Mouse (Mus musculus): ENCODE measurements at regions not wholly inside any gene's neighbourhood (a gene's known extent, or its start where the extent isn't known, plus 50 kb on each side); places are given as distances from the start of the nearest gene placed in this dataset.

DNA sequence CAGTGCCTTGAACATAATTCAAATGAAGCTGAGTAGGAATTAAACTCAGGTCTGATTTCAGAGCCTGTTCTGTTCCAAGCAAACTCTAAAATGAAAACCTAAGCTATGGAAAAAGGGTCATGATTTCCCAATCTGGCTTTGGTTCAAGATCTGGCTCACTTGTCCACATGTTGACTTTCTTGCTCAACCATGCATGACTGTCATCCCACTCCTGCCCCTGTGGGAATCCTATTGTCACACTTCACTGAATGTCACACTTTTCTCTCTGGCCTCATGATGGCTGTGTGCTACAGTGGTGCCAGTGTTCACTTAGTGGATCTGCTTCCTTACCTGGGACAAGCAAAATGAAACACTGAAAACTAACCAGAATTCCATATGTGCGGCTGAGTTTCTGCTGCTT is 403.0 kb downstream of the Atp6ap1l start:
- POLR2A ChIA-PET = no interaction called here
- CTCF ChIA-PET = no interaction called here

DNA sequence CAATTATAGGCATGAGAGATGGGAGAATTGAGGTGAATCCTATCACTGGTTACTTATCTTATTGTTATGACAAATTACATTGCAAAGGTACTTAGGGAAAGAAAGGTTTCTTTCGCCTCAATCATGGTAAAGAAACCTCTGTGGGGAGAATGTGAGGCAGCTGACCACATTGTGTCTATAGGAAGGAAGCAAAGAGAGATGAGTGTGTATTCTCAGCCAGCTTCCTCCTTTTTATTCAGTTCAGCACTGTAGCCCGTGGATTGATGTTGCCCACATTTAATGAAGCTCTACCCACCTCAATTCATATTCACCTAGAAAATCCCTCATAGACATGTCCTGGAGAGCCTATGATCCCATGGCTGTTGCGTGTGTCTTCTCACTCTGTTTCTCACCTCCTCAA is 406.2 kb downstream of the Atp6ap1l start:
- POLR2A ChIA-PET = no interaction called here
- CTCF ChIA-PET = no interaction called here

DNA sequence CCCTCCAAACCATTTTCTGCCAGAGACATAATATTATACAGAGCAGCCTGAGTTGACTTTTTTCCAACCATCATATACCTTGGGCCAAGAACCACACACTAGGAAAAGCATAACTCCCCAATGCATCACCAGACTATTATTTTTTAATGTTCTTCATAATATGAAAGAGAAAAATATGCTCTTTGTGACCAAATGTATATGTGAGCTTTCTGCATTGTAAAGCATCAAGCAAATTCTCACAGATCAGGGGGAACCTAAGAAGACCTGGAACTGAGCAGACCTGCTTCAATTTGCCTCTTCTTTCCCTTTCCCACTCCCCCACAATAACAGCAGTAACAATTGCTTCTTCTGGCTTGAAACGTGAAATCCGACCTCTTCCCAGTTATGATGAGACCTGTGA is 407.6 kb downstream of the Atp6ap1l start:
- POLR2A ChIA-PET = no interaction called here
- CTCF ChIA-PET = no interaction called here

DNA sequence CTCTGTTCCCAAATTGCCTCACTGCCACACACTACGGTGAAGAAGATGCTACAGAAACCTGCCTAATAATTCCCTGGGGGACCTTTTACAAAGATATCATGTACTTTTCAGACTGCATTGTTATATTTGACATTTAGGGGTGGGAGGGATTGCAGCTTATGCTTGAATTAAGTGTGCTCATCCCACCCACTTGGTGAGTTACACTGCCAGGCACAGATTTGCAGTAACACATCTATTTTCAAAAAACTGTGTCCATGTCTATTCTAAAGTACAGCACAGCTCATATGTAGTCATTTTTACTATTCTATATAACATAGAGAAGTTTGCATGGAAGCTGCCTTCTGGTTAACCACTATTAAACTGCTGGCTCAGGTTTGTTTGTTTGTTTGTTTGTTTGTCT is 404.3 kb upstream of the Xrcc4 start:
- ChIA-PET CTCF (no interaction called here), POLR2A (no interaction called here)

DNA sequence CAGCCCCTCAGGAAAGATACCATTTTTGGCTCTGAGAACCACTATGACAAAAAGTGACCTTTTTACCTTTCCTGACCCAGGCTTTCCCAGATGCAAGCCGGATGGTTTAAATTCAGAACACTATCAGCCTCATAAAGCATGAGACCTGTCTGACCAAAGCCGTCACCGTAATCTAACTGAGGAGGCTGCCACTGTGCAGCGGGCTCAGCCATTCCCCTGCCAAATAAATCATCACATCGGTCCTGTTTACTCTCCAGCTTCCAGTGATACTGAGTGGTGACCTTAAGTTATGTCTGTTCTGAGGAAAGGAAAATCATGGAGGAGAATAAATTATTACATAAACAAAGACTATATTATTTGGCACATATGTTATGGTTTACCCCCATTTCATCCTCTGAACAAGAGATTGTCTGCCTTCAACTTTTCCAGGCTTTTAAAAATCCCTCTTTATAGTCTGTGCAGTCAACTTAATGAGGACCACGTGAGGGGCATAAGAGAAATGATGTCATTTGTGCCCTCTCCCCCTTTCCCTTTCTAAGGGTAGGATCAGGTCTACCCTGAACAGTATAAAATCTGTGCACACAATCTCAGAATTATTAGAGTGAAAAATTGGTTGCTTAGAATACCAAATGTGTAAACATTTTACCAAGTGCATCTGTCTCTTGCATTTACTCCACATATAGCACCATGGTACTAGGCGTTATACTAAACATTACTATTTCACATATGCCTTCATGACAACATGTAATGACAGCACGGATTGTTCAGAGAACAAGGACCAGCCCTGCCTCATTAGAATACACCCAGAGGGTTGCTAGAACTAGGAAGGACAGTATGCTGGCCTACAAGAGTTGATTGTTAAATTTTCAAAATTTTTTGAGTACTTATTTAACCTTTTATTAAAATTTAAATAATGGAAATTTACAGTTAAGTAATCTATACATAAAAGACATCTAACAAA is 401.9 kb upstream of the Xrcc4 start:
- ChIA-PET POLR2A (no interaction called here), CTCF (no interaction called here)

DNA sequence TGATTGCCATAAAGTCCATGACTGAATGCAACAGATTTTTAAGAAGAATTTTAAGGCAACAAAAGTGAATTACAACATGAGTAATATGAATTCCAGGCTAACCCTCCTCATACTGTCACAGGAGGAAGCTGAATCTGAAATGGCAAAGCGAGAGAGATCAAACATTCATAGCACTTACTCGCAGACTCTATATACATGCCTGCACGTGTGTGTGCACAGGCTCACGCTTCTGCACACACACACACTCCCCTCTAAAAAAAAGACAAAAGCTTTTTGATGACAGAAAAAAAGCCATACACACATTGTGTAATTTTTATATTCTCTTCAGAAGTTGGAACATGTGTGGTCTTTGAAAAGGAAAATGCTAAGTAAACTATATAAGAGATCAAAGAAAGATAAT is 391.1 kb upstream of the Xrcc4 start:
- ChIA-PET CTCF (no interaction called here), POLR2A (no interaction called here)

DNA sequence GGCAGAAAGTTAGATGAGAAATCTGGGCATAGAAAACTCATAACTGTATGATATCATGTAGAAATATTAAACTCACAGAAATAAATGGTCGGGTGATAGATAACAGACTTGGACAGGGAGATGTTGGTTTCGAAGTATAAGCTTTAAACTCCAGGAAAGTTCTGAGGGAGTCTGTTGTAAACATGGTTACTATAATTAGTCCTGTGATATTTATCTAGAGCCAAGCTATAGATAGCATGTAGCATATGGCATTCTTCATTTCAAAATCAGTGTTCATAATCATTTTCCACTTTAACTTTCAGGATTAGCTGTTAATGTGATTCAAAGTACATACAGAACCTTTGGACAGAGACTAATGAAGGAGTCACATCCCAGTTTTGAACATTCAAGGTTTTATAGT is 387.5 kb upstream of the Xrcc4 start:
- CTCF ChIA-PET = interaction anchor here in 1 of 4 experiments (0.6 kb wide), 1 partner anchor 363 kb away, joined by 13 read pairs; no protein-coding TSS in a partner anchor
- POLR2A ChIA-PET = no interaction called here

DNA sequence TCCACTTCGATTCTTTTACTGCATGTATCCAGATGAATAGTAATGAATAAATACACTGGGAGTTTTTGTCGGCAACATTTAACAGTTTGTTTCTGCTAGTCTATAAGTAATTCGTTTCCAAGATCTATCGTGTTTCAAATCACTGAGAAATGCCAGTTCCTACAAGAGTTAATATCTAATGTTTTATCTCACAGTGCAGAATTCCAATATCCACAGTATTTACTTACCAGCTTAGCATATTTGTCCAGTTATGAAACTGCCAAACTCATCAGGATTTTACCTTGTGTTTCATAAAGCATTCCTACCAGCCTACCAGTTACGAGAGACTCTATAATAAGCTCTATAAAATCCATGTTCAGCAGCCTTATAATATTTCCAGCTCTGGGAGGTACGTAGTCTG is 385.1 kb upstream of the Xrcc4 start:
- CTCF ChIA-PET = no interaction called here
- POLR2A ChIA-PET = no interaction called here

DNA sequence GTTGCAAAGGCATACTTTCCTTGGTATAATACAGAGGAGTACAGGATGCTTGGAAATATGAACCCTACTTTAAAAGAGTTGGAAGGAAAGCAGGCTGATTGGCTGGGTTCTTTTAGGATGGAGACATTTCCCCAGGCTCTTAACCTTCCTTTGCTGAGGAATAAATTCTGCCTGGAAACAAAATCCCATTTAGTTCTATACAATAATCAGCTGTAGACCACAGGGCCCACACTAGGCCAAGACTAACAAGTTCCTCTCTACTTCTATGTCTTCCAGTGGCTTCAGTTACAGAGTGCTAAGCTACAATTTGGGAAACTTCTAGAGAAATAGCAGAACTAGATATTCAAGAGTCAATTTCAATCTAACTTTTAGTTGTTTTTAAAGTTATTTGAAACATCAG is 384.6 kb upstream of the Xrcc4 start:
- POLR2A ChIA-PET = no interaction called here
- CTCF ChIA-PET = interaction anchor here in 1 of 4 experiments (0.5 kb wide), 1 partner anchor 995 kb away, joined by 9 read pairs; no protein-coding TSS in a partner anchor

DNA sequence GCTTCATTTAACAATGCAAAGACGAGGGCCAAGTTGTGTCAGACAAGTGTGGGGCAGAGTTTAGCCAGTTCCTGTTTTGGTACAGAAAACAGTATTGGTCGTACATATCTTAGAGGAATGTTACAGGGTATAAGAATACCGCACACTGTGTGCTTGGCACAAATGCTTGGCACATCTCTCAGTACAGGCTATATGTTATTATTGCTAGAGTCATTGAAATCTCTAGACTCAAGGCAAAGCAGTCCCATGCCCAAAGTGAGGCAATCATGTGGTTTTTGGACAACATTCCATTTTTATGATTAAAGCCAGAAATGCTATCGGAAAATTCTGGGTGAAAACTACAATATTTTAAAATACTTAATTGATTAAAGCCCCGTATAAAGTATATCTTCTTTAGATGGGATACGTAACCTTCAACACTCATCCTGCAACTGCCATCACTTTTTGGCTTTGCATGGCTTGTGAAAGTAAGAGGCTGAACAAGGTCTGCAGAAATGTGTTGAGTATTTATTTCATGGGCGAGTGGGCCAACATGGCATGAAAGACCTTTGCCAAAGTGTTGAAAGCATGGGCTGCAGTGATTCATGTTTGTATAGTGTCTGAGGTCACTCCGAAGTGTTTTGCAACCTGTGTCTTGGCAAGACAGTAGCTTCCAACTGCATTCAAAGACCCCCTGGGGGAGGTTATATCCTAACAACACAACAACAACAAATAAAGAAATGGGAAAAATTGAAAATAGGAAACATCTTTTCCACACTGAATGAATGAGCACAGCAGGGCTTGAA is 383.8 kb upstream of the Xrcc4 start:
- ChIA-PET CTCF (interaction anchor here in 1 of 4 experiments (0.5 kb wide), 1 partner anchor 994 kb away, joined by 9 read pairs; no protein-coding TSS in a partner anchor), POLR2A (no interaction called here)

DNA sequence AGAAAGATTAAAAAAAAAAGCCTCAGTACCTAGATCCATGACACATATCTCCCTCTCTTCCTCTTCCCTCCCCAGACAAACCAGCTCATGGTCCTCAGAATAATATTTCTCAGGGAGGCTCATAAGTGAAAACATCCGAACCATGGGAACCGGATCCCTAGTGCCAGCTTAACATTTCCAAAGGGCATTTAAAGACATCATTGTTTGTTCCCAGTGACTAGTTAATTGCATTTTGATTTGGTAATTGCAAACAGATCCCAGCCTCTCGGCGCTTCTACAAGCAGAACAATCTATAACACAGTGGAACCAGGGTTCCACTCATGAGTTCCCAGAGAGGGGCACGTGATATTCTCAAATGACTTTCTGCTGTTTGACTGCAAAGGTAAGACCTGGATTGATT is 376.7 kb upstream of the Xrcc4 start:
- CTCF ChIA-PET = no interaction called here
- POLR2A ChIA-PET = no interaction called here

DNA sequence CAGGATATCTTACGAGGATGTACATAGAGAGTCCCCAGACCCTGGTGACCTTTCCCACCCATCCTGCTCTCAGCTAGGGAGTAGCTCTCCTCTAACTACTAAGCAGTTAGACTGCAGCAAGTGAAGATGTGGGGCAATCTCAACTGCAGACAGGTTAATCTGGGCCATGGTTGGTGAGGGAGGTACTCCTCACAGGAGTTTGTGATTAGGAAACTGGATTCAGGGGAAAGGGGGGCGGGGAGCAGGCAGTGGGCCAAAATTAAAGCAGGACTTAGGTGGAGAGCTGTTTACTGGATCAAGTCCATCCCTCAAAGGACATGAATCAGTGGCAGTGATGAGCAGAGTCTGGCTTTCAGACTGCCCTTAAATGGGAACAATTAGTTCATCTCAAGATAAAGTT is 374.6 kb upstream of the Xrcc4 start:
- CTCF ChIA-PET = no interaction called here
- POLR2A ChIA-PET = interaction anchor here in 2 of 4 experiments (0.6 kb wide), 2 partner anchors 373 to 385 kb away, joined by 4 read pairs; no protein-coding TSS in a partner anchor

DNA sequence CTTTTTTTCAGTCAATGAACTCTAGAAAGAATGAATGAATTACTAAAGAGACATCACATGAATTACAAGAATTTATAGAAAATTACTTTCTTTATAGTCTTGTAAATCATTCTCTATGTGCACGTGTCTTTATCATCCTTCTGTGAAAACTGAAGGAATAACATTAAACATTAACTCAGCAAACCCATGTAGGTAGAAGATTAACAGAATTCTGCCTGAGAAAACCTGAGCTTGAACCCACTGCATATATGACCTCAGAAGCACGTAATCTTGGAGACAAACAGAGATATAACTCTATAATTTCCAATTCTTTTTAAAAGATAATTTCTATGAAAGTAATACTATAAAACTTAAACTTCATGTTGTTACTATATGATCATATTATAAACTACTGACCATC is 374.0 kb upstream of the Xrcc4 start:
- POLR2A ChIA-PET = no interaction called here
- CTCF ChIA-PET = no interaction called here

DNA sequence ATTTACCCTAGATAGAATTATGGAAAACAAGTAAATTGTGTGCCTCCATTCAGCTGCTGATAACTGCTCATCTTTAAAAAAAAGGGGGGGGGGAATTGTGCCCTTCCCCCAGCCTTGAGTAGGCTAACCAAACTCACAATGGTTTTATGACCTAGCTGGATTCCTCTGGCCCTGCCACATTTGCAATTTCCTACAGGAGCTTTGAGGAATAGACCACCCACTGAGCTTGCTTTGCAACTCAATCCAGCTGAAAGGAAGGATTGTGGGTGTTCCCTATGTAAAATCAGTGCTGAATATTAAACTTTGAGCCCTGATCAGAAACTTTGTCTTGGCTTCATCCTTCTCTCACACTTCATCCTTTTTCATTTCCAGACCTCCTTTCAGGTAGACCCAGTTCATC is 365.2 kb upstream of the Xrcc4 start:
- ChIA-PET CTCF (no interaction called here), POLR2A (no interaction called here)

DNA sequence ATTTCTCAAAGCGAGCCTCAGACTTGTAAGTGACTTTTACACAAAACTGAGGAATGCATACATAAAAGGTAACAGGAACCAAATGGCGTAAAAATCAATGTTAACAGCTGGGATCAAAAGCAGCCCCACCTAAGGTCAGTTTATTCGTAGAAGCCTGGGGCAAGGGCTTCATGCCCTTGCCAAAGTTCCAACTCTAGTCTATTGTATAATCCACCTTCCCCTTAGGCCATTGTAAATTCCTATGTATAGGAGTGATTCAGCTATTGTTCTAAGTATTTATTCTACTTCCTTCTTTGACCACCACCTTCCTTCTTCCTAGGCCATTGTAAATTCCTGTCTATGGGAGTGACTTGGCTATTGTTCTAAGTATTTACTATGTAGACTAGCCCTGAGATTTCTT is 337.5 kb upstream of the Xrcc4 start:
- ChIA-PET CTCF (no interaction called here), POLR2A (no interaction called here)

DNA sequence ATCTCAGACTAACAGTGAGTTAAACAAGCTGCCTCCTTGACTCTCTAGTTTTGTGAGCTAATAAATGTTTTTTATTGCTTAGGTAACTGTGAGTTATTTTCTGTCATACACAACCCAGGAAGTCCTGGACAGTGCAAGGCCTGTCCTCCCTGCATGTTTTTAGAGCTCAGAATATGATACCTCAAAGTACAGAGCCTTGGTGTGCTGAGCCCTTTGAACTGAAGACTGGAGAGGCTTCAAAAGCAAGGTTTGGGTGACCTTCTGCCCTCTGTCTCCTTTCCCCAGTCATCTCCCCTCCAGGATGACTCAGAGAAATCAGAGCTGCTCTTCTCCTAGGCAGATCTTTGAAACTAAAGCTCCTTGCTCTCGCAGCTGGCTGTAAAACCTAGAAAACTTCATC is 336.0 kb upstream of the Xrcc4 start:
- ChIA-PET POLR2A (interaction anchor here in 1 of 4 experiments (1.1 kb wide), 1 partner anchor 336 kb away, joined by 3 read pairs; the partner anchor contains the start of genes Tmem167 and Xrcc4), CTCF (no interaction called here)

DNA sequence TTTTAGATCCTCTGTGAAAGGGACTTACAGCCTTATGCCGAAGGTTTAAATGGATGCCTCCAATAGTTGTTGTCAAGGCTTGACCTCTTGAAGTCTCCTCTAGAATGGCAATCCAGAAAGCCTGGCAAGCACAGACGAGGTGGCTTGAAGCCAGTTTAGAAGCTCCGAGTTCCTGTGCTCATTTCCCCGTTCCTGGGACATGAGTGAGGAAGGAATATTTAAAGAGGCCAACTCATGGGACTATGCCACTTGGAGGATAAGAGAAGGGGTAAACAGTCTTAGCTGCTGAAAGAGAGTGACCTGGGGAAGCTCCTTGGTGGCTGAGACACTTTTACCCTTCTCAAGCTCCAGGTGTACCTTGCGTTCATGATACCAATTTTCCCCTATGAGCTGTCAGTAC is 335.1 kb upstream of the Xrcc4 start:
- CTCF ChIA-PET = interaction anchor here in 1 of 4 experiments (0.6 kb wide), 1 partner anchor 311 kb away, joined by 3 read pairs; no protein-coding TSS in a partner anchor
- POLR2A ChIA-PET = interaction anchor here in 1 of 4 experiments (1.1 kb wide), 1 partner anchor 336 kb away, joined by 3 read pairs; the partner anchor contains the start of genes Tmem167 and Xrcc4

DNA sequence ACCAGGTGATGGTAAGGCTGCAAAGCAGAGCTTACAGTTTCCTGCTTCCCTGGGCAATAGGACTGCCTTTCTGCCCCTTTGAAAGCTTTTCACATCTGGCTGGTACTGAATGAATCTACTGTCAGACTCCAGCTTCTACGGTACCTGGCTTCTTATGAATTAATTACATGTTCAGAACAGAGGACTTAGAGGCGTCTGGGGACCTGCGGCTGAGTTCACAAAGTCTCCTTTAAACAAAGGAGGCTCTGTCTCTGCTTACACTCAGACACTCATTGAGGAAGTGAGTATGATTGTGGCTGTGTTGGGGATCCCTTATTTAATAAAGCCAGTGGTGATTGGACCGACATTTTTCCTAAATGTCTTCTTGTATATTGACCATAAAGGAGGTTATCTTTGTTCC is 331.6 kb upstream of the Xrcc4 start:
- POLR2A ChIA-PET = no interaction called here
- CTCF ChIA-PET = interaction anchor here in 1 of 4 experiments (0.5 kb wide), 1 partner anchor 308 kb away, joined by 4 read pairs; no protein-coding TSS in a partner anchor

DNA sequence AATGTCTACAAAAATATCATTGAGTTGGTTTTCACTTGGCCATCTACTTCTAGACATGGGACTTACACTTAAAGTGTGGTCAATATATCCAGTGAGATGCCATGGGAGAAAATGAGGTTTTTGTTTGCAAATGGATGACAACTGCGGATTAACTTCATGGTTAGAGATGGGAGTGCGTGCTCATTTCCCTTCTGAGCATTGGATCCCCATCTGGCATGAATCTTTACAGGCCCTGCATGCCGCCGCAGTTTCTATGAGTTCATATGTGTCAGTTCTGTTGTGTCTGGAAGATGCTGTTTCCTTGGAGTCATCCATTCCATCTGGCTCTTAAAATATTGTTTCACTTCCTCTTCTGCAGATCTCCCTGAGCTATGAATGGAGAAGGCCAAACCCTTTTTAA is 315.0 kb upstream of the Xrcc4 start:
- ChIA-PET CTCF (interaction anchor here in 1 of 4 experiments (0.6 kb wide), 1 partner anchor 1475 kb away, joined by 6 read pairs; no protein-coding TSS in a partner anchor), POLR2A (interaction anchor here in 1 of 4 experiments (0.6 kb wide), 2 partner anchors 10 to 377 kb away, joined by 3 to 5 read pairs; no protein-coding TSS in a partner anchor)

DNA sequence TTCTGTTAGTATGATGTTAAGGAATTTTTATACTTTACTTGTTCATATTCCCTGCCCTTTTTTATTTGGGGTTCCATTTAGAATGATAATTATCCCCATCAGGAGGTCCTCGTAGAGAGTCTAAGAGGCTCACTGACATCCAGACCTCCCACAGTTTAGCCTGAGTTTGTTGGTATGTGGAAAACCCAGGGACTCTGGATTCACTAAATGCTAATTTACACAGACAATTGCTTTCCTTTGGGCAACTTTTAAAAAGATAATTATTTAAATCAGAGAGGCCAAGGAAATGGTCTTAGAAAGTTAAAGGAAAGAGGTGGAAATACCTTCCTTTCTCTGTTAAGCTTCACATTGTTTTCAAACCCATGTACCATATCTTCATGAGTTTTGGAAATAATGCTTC is 312.7 kb upstream of the Xrcc4 start:
- POLR2A ChIA-PET = no interaction called here

More for the DNA sequence above, 312.7 kb upstream of the Xrcc4 start:
- CTCF ChIA-PET = no interaction called here
